Mouse (Mus musculus) lung, embryonic 16.5 days (tissue): ENCODE measurements around the gene Slc5a2. TPM values are rescaled to one million over a fixed set of nuclear protein-coding genes. Genes with fewer than 3 reads are reported as not detected.

Experiments used
- ATAC-seq: fragments of 200-750 bp; cut with Nextera tagmentation; 2 replicates; pipeline ENCODE4 v1.8.0; 2017; ENCODE audit warnings: low read depth, mild to moderate bottlenecking, moderate library complexity
- H3K27ac ChIP-seq: fragments of 300-500 bp; sonication (generic); 2 replicates; pipeline ENCODE4 v1.5.1; 2014; ENCODE audit warnings: mild to moderate bottlenecking, control low read depth, low read length
- H3K27me3 ChIP-seq: fragments of 300-500 bp; sonication (generic); 2 replicates; pipeline ENCODE4 v1.6.1; 2014; ENCODE audit warnings: low read depth, low read length, mixed read lengths; ENCODE audit not compliant: control insufficient read depth, insufficient read depth
- H3K36me3 ChIP-seq: fragments of 300-500 bp; sonication (generic); 2 replicates; pipeline ENCODE4 v1.6.1; 2014; ENCODE audit warnings: low read length; ENCODE audit not compliant: control insufficient read depth, insufficient read depth
- H3K4me1 ChIP-seq: fragments of 300-500 bp; sonication (generic); replicated peaks from 2 replicates; pipeline ENCODE4 v1.6.1; 2014; ENCODE audit warnings: low read length, mixed read lengths; ENCODE audit not compliant: control insufficient read depth, insufficient read depth
- H3K4me2 ChIP-seq: fragments of 300-500 bp; sonication (generic); 2 replicates; pipeline ENCODE4 v1.6.1; 2014; ENCODE audit warnings: low read depth, low read length, control low read depth
- H3K4me3 ChIP-seq: fragments of 300-500 bp; sonication (generic); 2 replicates; pipeline ENCODE4 v1.5.1; 2014; ENCODE audit warnings: mild to moderate bottlenecking, low read length, control low read depth
- H3K9ac ChIP-seq: fragments of 300-500 bp; sonication (generic); 2 replicates; pipeline ENCODE4 v1.6.1; 2014; ENCODE audit warnings: low read length, control low read depth
- H3K9me3 ChIP-seq: fragments of 300-500 bp; sonication (generic); 2 replicates; pipeline ENCODE4 v1.6.1; 2016; ENCODE audit warnings: low read length; ENCODE audit not compliant: control insufficient read depth
- WGBS: fragments of 180-500 bp; shearing (Covaris S2); extraction: QIAGEN DNeasy Blood & Tissue Kit; methylation state at CpG from one replicate; pipeline ENCODE4 v1.1.7; 2014; 5-methylcytosine and 5-hydroxymethylcytosine counted together
- polyA plus RNA-seq: library from polyadenylated mRNA; unstranded; fragments of >200 nt; fragmentation: Nextera tagmentation; extraction: Ambion mirVana; gene quantifications from 2 replicates; pipeline ENCODE4 v1.2.1, GENCODE M21; 2015

Gene Slc5a2
- 0.39 TPM in 1 of 2 replicates, not detected in the other for polyA plus RNA-seq

- H3K9ac ChIP-seq = no peak within 1 kb of the TSS
- 80% methylated on average over 6 of the region's 6 CpGs for WGBS
- no peak within 1 kb of the TSS for H3K4me2 ChIP-seq
- H3K36me3 ChIP-seq = peaks cover under 1% of the 10 kb centered on the region
- ATAC-seq = no peak
- no peaks in the 10 kb centered on the region for H3K9me3 ChIP-seq
- no peaks in the 10 kb centered on the region for H3K4me1 ChIP-seq
- no peaks in the 10 kb centered on the region for H3K27me3 ChIP-seq
- H3K4me3 ChIP-seq = no peak within 1 kb of the TSS
- H3K27ac ChIP-seq = no peak within 1 kb of the TSS
Observed at GRCm38 (mm10) chr7:128265411-128265810, at the start of gene Slc5a2. Slc5a2 (plus strand) TSS chr7:128265657.

- Histone ChIP-seq H3K9ac (no peak overlapping the region), H3K27me3 (no peaks in the 10 kb centered on the region), H3K9me3 (peaks cover 4% of the 10 kb centered on the region), H3K4me1 (no peaks in the 10 kb centered on the region), H3K4me2 (no peak overlapping the region), H3K4me3 (no peak overlapping the region), H3K27ac (no peak overlapping the region), H3K36me3 (no peaks in the 10 kb centered on the region)
- no peak for ATAC-seq
- 60% methylated on average over 4 of the region's 4 CpGs for WGBS
Observed at GRCm38 (mm10) chr7:128219952-128220351, 45.5 kb upstream of the Slc5a2 start.

GRCm38 (mm10) chr7:128220936-128221335, 44.5 kb upstream of the Slc5a2 start:
- no peak overlapping the region for H3K4me3 ChIP-seq
- no peak overlapping the region for H3K27ac ChIP-seq
- no peak overlapping the region for H3K4me2 ChIP-seq
- peaks cover 4% of the 10 kb centered on the region for H3K9me3 ChIP-seq
- no peaks in the 10 kb centered on the region for H3K4me1 ChIP-seq
- no peak for ATAC-seq
- H3K27me3 ChIP-seq = no peaks in the 10 kb centered on the region
- no peaks in the 10 kb centered on the region for H3K36me3 ChIP-seq
- no peak overlapping the region for H3K9ac ChIP-seq
- WGBS = 90% methylated on average over 3 of the region's 3 CpGs

GRCm38 (mm10) chr7:128231741-128232140, 33.7 kb upstream of the Slc5a2 start:
- Histone ChIP-seq H3K36me3 (no peaks in the 10 kb centered on the region), H3K9me3 (no peaks in the 10 kb centered on the region), H3K4me3 (no peak overlapping the region), H3K27ac (no peak overlapping the region), H3K27me3 (no peaks in the 10 kb centered on the region), H3K4me1 (peaks cover 1% of the 10 kb centered on the region; the same call in 1 of the 2 replicates), H3K9ac (no peak overlapping the region), H3K4me2 (no peak overlapping the region)
- ATAC-seq = no peak
- 38% methylated on average over 8 of the region's 8 CpGs for WGBS

- Histone ChIP-seq H3K4me2 (no peak overlapping the region), H3K36me3 (no peaks in the 10 kb centered on the region), H3K9ac (no peak overlapping the region), H3K4me3 (no peak overlapping the region), H3K27me3 (no peaks in the 10 kb centered on the region), H3K4me1 (peaks cover 13% of the 10 kb centered on the region), H3K27ac (no peak overlapping the region), H3K9me3 (no peaks in the 10 kb centered on the region)
- WGBS = 80% methylated on average over 2 of the region's 2 CpGs
- ATAC-seq = no peak
Observed at GRCm38 (mm10) chr7:128234796-128235195, 30.7 kb upstream of the Slc5a2 start.

GRCm38 (mm10) chr7:128235481-128235880, 30.0 kb upstream of the Slc5a2 start:
- 62% methylated on average over 1 of the region's 1 CpGs for WGBS

GRCm38 (mm10) chr7:128236426-128236825, 29.0 kb upstream of the Slc5a2 start:
- 95% methylated on average over 13 of the region's 13 CpGs for WGBS
- Histone ChIP-seq H3K4me1 (peaks cover 13% of the 10 kb centered on the region), H3K4me2 (no peak overlapping the region), H3K27me3 (no peaks in the 10 kb centered on the region), H3K9ac (no peak overlapping the region), H3K27ac (no peak overlapping the region), H3K4me3 (no peak overlapping the region), H3K36me3 (peaks cover 13% of the 10 kb centered on the region), H3K9me3 (no peaks in the 10 kb centered on the region)
- ATAC-seq = no peak

More at GRCm38 (mm10) chr7:128235481-128235880, 30.0 kb upstream of the Slc5a2 start:
- peaks cover 13% of the 10 kb centered on the region for H3K4me1 ChIP-seq
- H3K4me3 ChIP-seq = no peak overlapping the region
- no peaks in the 10 kb centered on the region for H3K27me3 ChIP-seq
- peaks cover 5% of the 10 kb centered on the region for H3K36me3 ChIP-seq
- no peak for ATAC-seq
- H3K9ac ChIP-seq = no peak overlapping the region
- no peaks in the 10 kb centered on the region for H3K9me3 ChIP-seq
- no peak overlapping the region for H3K4me2 ChIP-seq
- no peak overlapping the region for H3K27ac ChIP-seq

GRCm38 (mm10) chr7:128236856-128237592, 28.4 kb upstream of the Slc5a2 start, which contains the start of gene Armc5:
Armc5 (plus strand) TSS chr7:128237342.
- H3K27me3 ChIP-seq = no peaks in the 10 kb centered on the region
- peak within 1 kb of the TSS; percentile 71 for H3K4me2 ChIP-seq
- WGBS = 23% methylated on average over 37 of the region's 37 CpGs
- H3K27ac ChIP-seq = peak within 1 kb of the TSS; percentile 99
- peaks cover 13% of the 10 kb centered on the region for H3K36me3 ChIP-seq
- peak within 1 kb of the TSS; percentile 75 for H3K4me3 ChIP-seq
- H3K4me1 ChIP-seq = peaks cover 13% of the 10 kb centered on the region
- ATAC-seq = peak; percentile 37
- peak within 1 kb of the TSS; percentile 91 for H3K9ac ChIP-seq
- H3K9me3 ChIP-seq = no peaks in the 10 kb centered on the region

GRCm38 (mm10) chr7:128237593-128237926, 27.9 kb upstream of the Slc5a2 start:
- ATAC-seq = no peak

More at GRCm38 (mm10) chr7:128237593-128237926, 27.9 kb upstream of the Slc5a2 start:
- H3K27ac ChIP-seq = peak overlapping the region; percentile 99
- WGBS = under 1% methylated on average over 25 of the region's 25 CpGs
- H3K4me2 ChIP-seq = peak overlapping the region; percentile 71
- peaks cover 14% of the 10 kb centered on the region for H3K36me3 ChIP-seq
- H3K4me1 ChIP-seq = peaks cover 13% of the 10 kb centered on the region
- H3K9me3 ChIP-seq = no peaks in the 10 kb centered on the region
- no peaks in the 10 kb centered on the region for H3K27me3 ChIP-seq
- H3K9ac ChIP-seq = peak overlapping the region; percentile 91
- H3K4me3 ChIP-seq = peak overlapping the region; percentile 75
